Mouse (Mus musculus) kidney, postnatal 4 days (tissue): ENCODE data around the gene Serpini1.

Experiments
- DNase-seq, 2 experiments: peaks; one replicate each; pipeline ENCODE4 v3.0.0; 2021; ENCODE audit warnings: mixed read lengths in 2 of 2

Serpini1 gene

GRCm38 (mm10) chr3:75557292-75557691, at the start of gene Serpini1:
Gene Serpini1 (plus strand): TSS chr3:75557547.
- peak; percentile 87 to 92 for DNase-seq

GRCm38 (mm10) chr3:75517631-75518250, 39.6 kb upstream of the Serpini1 start:
- DNase-seq = peak; percentile 69 to 70

DNA sequence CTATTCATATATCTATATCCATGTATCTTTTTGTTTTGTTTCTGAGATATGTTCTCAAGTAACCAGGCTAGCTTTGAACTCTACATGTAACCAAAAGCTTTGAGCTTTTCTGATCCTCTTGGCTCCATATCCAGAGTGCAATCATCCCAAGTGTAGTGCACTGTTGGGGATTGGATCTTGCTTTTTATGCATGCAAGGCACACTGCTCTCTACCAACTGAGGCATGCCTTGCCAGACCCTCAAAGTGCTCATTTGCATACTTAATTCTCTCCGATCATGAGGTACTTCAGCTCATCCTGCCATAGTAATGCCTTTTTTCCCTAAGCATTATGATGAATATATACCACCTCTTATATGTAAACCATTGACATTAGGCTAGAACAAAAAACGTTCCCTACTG, 36.0 kb upstream of the Serpini1 start:
- no peak for DNase-seq

DNA sequence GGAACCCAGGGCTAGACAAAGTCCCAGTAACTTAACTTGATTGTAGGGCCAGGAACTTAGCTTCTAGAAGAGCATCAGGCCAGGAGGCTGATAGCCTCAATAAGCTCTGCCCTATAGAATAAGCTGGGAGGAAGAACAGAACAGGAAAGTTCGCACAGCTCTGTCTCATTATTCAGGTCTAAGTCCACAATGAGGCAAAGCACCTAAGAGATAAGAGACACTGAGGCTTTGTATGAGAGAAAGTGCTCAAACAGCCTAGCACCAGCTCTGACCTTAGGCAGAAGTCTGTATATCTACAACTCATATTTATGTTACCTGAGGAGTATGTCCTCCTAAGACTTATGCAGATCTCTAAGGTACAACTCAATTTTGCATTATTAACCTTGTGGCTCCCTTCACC, 34.8 kb upstream of the Serpini1 start:
- DNase-seq = no peak

DNA sequence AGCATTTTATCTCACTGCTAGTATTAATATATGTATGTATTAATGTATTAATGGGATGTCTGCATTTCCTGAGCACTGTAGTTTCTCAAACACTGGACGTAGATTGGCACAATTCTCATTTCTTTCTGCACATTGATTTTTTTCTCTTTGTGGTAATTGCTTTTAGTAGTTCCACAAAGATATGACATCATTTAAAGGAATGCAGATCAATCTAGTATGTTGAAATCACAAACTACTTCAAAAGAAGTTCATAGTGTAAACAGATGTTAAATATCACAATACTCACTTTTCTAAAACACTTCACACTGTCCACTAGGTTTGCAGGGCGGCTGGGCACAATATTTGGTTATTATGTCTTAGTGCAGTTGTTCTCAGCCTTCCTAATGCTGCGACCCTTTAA, 26.3 kb upstream of the Serpini1 start:
- DNase-seq = no peak

DNA sequence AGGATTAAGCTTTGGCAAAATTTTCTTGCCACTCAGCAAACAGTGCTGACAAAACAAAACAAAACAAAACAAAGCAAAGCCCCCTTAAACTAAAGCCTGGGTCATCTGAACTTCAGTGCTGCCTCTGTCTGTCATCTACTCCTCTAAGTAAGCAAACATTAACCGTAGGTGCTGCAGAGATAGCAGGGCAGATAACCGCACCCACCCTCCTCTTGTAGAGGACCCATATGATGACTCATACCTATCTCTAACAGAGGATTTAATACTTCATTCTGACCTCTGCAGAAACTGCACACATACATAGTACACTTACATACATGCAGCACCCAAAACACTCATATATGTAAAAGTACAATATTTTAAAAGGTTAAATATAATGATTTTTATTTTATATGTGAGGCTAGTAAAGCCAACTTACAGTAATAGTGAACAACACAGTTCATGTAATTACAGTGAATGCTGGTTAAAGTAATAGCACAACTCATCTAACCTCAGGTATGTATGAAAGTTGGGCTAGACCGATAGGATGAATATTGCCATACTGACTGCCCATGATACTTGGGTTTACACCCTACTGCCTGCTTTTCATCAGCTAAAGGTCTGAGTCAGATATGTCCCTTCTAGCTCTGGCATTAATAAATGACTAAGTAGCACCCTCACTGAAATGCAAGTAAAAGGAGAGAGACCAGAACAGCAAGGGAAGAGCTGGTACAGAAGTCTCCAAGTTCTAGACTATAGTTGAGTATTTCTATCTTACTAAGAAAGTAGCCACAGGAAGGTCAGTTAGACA, 23.1 kb upstream of the Serpini1 start:
- DNase-seq = no peak

DNA sequence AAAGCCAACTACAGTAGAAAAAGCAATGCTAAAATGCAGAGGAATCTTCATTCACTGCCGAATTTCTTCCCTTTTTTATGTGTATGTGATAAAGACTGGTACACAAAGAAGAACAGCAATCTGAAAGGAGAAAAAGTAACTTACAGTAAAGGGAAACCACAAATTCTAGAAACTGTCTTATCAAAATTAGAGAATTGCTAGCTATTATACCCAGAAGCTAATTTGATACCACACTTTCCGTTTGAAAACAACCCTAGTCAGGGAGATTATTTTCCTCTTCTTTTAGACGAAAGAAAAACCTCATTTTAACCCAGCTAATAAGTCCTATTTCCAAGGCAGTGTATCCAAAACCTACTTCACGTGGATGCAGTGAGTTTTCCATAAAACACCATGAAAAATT, 16.1 kb upstream of the Serpini1 start:
- no peak for DNase-seq

DNA sequence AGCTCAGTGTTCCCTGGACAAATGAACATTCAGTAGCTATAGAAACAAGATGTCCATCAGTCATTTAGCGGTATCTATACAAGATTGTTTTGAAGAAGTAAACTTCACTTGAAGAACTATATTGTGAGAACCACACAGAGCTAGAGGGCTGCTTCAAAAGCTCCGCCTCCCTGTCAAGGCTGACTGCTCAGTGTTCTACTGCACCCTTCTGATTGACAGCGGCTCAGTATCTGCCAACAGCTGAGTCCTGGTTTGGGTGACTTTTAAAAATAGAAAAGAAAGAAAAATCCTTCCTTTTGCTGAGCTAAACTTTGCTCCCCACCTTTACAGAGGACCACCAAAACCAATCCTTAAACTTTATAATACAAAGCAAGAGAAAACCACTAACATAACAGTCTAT, 14.5 kb upstream of the Serpini1 start:
- peak; percentile 13 to 19 for DNase-seq

DNA sequence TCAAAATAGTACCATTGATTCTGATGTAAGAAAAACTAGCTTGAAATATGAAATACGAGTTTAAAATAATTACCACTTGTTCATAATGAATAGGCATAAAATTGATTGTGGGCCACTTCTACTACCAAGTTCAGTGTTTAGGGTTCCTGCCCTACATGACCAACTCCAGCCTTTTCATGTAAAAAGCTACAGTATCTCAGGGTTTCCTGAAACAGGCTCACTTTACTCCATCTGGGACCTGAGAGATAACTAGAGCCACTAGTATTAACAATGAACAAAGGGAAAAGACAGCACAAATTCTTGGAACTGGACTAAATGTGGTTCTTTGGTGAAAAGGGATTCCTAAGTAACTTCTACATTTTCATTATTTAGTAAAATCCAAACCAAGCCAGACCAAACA, 13.1 kb upstream of the Serpini1 start:
- no peak for DNase-seq

GRCm38 (mm10) chr3:75551248-75551647, 6.1 kb upstream of the Serpini1 start:
- no peak for DNase-seq

DNA sequence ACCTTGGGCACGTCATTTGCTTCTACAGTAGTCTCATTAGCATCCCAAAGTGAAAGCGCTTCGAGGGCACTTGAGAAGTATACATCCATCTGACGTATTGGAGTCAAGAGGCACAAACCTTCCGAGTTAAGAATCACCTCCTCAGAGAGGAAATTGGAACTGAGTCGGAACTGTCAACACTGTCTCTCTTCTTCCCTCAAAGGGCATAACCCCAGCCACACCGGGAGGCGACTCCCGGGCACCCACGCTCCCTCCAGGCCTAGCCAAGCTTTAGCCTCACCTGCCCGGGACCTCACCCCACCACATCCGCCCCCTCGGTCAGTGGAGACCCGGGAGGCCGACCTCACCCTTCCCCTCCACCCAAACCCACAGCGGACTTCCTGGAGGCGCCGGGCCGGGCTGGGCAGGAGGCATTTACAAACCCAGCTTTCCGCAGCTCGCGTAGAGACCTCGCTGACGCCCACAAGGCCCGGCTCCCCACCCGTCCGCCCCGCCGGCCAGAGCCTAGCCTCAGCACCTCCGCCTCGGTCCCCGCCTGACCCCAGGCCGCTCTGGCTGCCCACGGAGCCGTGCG, 1.1 kb upstream of the Serpini1 start:
- no peak for DNase-seq

- peak; percentile 100 for DNase-seq
These were observed 554 bp upstream of the Serpini1 start, which contains the start of gene Pdcd10 for GRCm38 (mm10) chr3:75556695-75557291. Gene Pdcd10 (minus strand): TSS chr3:75556856.

GRCm38 (mm10) chr3:75574074-75574473, 16.7 kb downstream of the Serpini1 start:
- DNase-seq = no peak

GRCm38 (mm10) chr3:75575582-75575981, 18.2 kb downstream of the Serpini1 start:
- no peak for DNase-seq

DNA sequence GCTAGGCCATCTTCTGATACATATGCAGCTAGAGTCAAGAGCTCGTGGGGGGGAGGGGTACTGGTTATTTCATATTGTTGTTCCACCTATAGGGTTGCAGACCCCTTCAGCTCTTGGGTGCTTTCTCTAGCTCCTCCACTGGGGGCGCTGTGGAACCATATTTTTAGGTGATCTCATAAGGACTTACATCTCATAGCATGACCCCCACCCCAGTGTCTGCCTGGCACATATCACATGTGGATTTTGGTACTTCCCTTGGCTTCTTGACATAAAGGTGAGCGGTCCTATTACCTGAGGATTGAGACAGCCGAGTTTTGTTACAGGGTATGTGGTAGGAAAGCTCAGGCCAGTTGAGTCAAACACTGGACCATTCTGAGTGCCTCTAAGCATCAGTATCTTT, 22.0 kb downstream of the Serpini1 start:
- DNase-seq = peak; percentile 17 to 24

GRCm38 (mm10) chr3:75583293-75583692, 25.9 kb downstream of the Serpini1 start:
- no peak for DNase-seq

DNA sequence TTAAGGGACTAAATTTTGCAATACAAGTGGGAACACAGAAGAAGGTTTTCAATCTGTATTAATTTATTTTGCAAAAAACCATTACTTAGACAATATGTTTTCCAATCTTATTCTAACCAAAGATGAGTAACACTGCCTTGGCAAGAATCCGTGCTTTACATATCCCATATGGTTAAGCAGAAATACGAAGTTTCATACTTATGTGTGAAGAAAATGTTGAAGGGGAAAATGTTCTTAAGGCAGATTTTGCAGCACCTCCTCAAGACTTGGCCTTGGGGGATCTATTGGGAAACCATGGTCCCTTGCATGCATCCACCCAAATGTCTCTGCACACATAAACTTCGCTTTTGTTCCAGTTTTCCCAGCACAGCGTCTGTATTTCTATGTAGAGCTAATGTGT, 27.6 kb downstream of the Serpini1 start:
- DNase-seq = no peak

DNA sequence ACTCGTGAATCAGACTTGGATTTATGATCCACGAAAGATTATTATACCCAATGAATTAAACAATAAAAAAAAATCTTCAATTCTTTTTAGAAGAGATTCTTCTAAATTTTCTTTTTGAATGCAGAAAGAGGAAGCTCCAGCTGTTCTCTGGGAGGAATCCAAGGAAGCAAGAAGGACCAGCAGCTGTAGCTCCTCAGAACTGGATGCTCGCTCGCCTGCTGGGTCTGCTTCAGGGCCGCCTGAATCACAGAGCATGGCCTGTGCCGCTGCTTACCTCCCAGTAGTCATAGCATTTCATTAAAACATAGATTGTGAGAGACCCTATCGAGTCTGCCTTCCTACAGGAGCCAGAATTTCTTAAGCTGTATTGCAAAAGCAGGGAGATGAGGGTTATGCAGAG, 53.7 kb downstream of the Serpini1 start:
- peak; percentile 56 to 69 for DNase-seq

GRCm38 (mm10) chr3:75624627-75625026, 67.3 kb downstream of the Serpini1 start:
- no peak for DNase-seq

DNA sequence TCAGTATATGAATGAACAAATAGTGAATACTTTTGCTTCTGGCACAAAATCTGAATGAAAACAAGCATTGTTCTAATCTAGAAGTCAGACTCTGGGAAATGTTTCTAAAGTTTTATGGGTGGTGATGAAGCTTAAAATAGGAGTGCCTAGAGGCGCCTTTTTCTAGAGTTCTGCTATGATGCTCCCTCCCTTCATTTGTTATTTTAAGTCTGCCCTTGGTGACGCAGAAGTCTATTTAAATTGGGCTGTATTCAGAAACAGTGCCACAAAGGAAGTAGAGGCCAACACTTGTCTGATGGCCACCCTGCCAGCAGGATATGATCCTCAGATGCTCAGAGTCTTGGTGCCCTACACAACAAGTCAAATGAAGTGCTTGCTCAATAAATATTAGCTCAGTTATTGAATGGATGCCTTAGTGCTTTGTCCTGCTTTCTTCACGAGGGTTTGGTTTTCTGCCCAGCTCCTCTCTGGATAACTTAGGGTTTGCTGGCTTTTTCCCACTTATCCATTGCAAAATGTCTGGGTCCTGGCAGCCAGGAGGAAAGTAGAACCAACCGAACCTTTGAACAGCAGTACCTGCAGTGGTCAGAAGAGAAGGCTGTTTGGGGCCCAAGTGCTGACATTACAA, 73.8 kb downstream of the Serpini1 start:
- no peak for DNase-seq

- DNase-seq = no peak
These were observed 75.9 kb downstream of the Serpini1 start for GRCm38 (mm10) chr3:75633221-75633620.

- no peak for DNase-seq
These were observed 76.3 kb downstream of the Serpini1 start for GRCm38 (mm10) chr3:75633635-75634034.

DNA sequence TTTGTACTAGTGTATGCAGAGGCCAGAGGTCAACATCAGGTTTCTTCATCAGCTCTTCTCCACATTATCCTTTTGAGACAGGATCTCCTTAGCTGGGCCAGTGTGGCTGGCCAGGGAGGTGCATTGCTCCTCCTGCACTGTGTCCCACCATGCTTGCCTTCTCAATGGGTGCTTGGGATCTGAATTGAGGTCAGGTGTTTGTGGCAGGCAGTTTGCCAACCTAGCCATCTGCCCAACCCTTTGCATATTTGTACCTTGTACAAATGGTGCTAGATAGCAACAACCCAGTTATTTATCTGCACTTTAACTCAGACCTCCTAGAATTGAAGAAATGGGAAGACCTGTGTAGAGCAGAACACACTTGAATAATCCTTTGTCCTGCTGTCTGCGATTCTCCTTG, 78.3 kb downstream of the Serpini1 start:
- no peak for DNase-seq
